Mouse (Mus musculus): ENCODE measurements around the gene Pnpla2. TPM values are rescaled to one million over a fixed set of nuclear protein-coding genes. Genes with fewer than 3 reads are reported as not detected.
"Not testable (repeated sequence)": the region's sequence is repeated elsewhere in the genome, so short reads cannot be mapped to it uniquely, and the experiment has no call there.

The Pnpla2 gene
- polyA plus RNA-seq (2014; fragmentation: Nextera tagmentation; extraction: Ambion mirVana) = 15.8 and 15.9 TPM in 2 replicates

- H3K27me3 ChIP-seq (ENCODE audit: control insufficient read depth, insufficient read depth, low read length) = peaks cover 1% of the 10 kb centered on the region; the same call in 1 of the 2 replicates
- DNase-seq = peak; percentile 92
- WGBS = under 1% methylated on average over 45 of the region's 45 CpGs
- peaks cover 11% of the 10 kb centered on the region; the same call in 1 of the 2 replicates for H3K4me1 ChIP-seq (ENCODE audit: control insufficient read depth, insufficient read depth, low read length)
- peak within 1 kb of the TSS; percentile 61 for H3K4me3 ChIP-seq (replicated peaks; ENCODE audit: low read depth, low read length)
- H3K9ac ChIP-seq (replicated peaks; ENCODE audit: low read length) = peak within 1 kb of the TSS; percentile 64
- H3K9me3 ChIP-seq (ENCODE audit: control insufficient read depth, low read length) = no peaks in the 10 kb centered on the region
- peak within 1 kb of the TSS; percentile 64 for H3K27ac ChIP-seq (replicated peaks; ENCODE audit: low read depth, low read length)
- H3K4me2 ChIP-seq (ENCODE audit: low read length) = peak within 1 kb of the TSS; percentile 96
- peaks cover 37% of the 10 kb centered on the region for H3K36me3 ChIP-seq (ENCODE audit: control insufficient read depth, insufficient read depth, low read length)
- peak; percentile 77 for ATAC-seq (ENCODE audit: low FRiP score, low TSS enrichment)
Measured at GRCm38 (mm10) chr7:141454967-141455551, at the start of gene Pnpla2. Pnpla2 (plus strand) TSS chr7:141455198.

DNA sequence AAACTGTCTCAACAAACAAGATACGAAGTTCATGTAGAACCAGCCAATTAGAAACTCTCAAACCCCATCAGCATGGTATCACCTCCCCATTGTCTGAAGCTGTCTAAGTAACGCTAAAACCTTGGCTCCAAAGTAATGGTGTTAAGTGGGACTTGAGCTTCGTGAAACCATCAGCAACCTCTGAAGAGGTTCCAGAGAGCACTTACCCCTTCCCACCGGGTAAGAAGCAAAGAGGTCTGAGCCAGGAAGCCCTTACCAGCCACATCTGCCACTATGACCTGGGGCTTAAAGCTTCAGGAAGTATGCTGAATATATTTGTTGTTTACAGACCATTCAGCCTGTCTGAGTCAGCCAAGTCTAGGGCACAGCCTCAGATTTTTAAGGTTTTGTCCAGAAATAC lies 49.5 kb upstream of the Pnpla2 start:
- Histone ChIP-seq H3K27me3 (ENCODE audit: control insufficient read depth, insufficient read depth, low read length) (no peaks in the 10 kb centered on the region), H3K4me1 (ENCODE audit: control insufficient read depth, insufficient read depth, low read length) (no peaks in the 10 kb centered on the region), H3K4me3 (replicated peaks; ENCODE audit: low read depth, low read length) (no peak overlapping the region), H3K9ac (replicated peaks; ENCODE audit: low read length) (no peak overlapping the region), H3K36me3 (ENCODE audit: control insufficient read depth, insufficient read depth, low read length) (peaks cover 63% of the 10 kb centered on the region), H3K4me2 (ENCODE audit: low read length) (no peak overlapping the region), H3K9me3 (ENCODE audit: control insufficient read depth, low read length) (no peaks in the 10 kb centered on the region), H3K27ac (replicated peaks; ENCODE audit: low read depth, low read length) (no peak overlapping the region)
- DNase-seq (no peak), ATAC-seq (ENCODE audit: low FRiP score, low TSS enrichment) (no peak)
- 87% methylated on average over 4 of the region's 4 CpGs for WGBS

- not testable (repeated sequence) for H3K4me3 ChIP-seq (replicated peaks; ENCODE audit: low read depth, low read length); H3K9me3 ChIP-seq (ENCODE audit: control insufficient read depth, low read length); H3K27me3 ChIP-seq (ENCODE audit: control insufficient read depth, insufficient read depth, low read length); H3K27ac ChIP-seq (replicated peaks; ENCODE audit: low read depth, low read length); H3K4me1 ChIP-seq (ENCODE audit: control insufficient read depth, insufficient read depth, low read length); H3K4me2 ChIP-seq (ENCODE audit: low read length); ATAC-seq (ENCODE audit: low FRiP score, low TSS enrichment); DNase-seq; H3K9ac ChIP-seq (replicated peaks; ENCODE audit: low read length)
- WGBS = 95% methylated on average over 7 of the region's 7 CpGs
- H3K36me3 ChIP-seq (ENCODE audit: control insufficient read depth, insufficient read depth, low read length) = peaks cover 42% of the 10 kb centered on the region
Measured at GRCm38 (mm10) chr7:141407670-141408069, 47.3 kb upstream of the Pnpla2 start.

- Histone ChIP-seq H3K27me3 (ENCODE audit: control insufficient read depth, insufficient read depth, low read length) (no peaks in the 10 kb centered on the region), H3K4me3 (replicated peaks; ENCODE audit: low read depth, low read length) (no peak overlapping the region), H3K27ac (replicated peaks; ENCODE audit: low read depth, low read length) (no peak overlapping the region), H3K4me2 (ENCODE audit: low read length) (no peak overlapping the region), H3K9ac (replicated peaks; ENCODE audit: low read length) (no peak overlapping the region), H3K9me3 (ENCODE audit: control insufficient read depth, low read length) (no peaks in the 10 kb centered on the region), H3K36me3 (ENCODE audit: control insufficient read depth, insufficient read depth, low read length) (peaks cover 32% of the 10 kb centered on the region), H3K4me1 (ENCODE audit: control insufficient read depth, insufficient read depth, low read length) (peaks cover 6% of the 10 kb centered on the region)
- ATAC-seq (ENCODE audit: low FRiP score, low TSS enrichment) (0 out of 2 replicates have a peak, but pooled peaks have one; percentile 32), DNase-seq (peak; percentile 91)
- WGBS = 8% methylated on average over 11 of the region's 11 CpGs
Measured at GRCm38 (mm10) chr7:141408833-141409232, 46.2 kb upstream of the Pnpla2 start.

DNA sequence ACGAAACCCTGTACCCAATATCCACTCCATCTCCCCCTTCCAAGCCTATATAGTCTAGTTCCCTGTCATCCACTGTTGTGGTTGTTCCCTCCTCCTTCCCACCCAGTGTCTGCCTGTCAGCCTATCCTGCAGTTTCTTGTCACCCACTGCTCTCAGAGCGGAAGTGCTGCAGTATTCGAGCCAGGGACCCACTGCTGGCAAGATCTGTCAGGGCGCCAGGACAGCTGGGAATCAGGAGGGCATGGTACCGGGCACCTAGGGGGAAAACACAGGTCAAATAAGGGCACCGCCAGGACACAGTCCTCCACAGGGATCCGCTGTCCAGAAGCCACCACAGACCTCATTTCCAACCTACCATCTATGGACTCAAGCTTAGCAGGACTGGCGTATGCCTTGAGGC lies 44.4 kb upstream of the Pnpla2 start:
- H3K27me3 ChIP-seq (ENCODE audit: control insufficient read depth, insufficient read depth, low read length) = no peaks in the 10 kb centered on the region
- H3K4me2 ChIP-seq (ENCODE audit: low read length) = no peak overlapping the region
- DNase-seq (no peak), ATAC-seq (ENCODE audit: low FRiP score, low TSS enrichment) (no peak)
- peaks cover 10% of the 10 kb centered on the region for H3K4me1 ChIP-seq (ENCODE audit: control insufficient read depth, insufficient read depth, low read length)
- WGBS = 93% methylated on average over 8 of the region's 8 CpGs
- H3K9me3 ChIP-seq (ENCODE audit: control insufficient read depth, low read length) = no peaks in the 10 kb centered on the region
- peaks cover 27% of the 10 kb centered on the region for H3K36me3 ChIP-seq (ENCODE audit: control insufficient read depth, insufficient read depth, low read length)
- no peak overlapping the region for H3K9ac ChIP-seq (replicated peaks; ENCODE audit: low read length)
- no peak overlapping the region for H3K27ac ChIP-seq (replicated peaks; ENCODE audit: low read depth, low read length)
- no peak overlapping the region for H3K4me3 ChIP-seq (replicated peaks; ENCODE audit: low read depth, low read length)

GRCm38 (mm10) chr7:141411667-141412066 lies 43.3 kb upstream of the Pnpla2 start:
- H3K4me1 ChIP-seq (ENCODE audit: control insufficient read depth, insufficient read depth, low read length) = peaks cover 10% of the 10 kb centered on the region
- 89% methylated on average over 1 of the region's 1 CpGs for WGBS
- no peaks in the 10 kb centered on the region for H3K9me3 ChIP-seq (ENCODE audit: control insufficient read depth, low read length)
- no peak for ATAC-seq (ENCODE audit: low FRiP score, low TSS enrichment)
- no peaks in the 10 kb centered on the region for H3K27me3 ChIP-seq (ENCODE audit: control insufficient read depth, insufficient read depth, low read length)
- H3K27ac ChIP-seq (replicated peaks; ENCODE audit: low read depth, low read length) = no peak overlapping the region
- no peak for DNase-seq
- no peak overlapping the region for H3K4me2 ChIP-seq (ENCODE audit: low read length)
- H3K36me3 ChIP-seq (ENCODE audit: control insufficient read depth, insufficient read depth, low read length) = peaks cover 22% of the 10 kb centered on the region
- H3K9ac ChIP-seq (replicated peaks; ENCODE audit: low read length) = no peak overlapping the region
- no peak overlapping the region for H3K4me3 ChIP-seq (replicated peaks; ENCODE audit: low read depth, low read length)

DNA sequence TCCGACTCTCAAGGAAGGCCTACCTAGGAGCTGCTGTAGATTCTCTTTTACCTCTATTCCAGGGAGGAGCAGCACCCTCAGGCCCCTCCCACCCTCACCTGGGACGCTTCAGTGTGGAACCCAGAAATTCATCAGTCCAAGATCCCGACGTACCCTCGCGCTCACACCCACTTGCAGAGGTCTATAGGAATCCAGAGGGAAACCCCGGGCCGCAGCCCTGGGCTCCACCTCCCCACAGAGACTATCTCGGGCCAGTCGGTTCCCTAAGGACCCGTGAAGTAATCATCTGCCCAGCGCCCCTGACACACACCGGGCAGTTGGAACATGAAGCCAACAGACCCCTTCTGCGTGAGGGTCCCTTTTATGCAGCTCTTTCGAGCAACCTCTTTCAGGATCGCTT lies 41.7 kb upstream of the Pnpla2 start:
- peak overlapping the region; percentile 83 for H3K27ac ChIP-seq (replicated peaks; ENCODE audit: low read depth, low read length)
- peak overlapping the region; percentile 66 for H3K4me3 ChIP-seq (replicated peaks; ENCODE audit: low read depth, low read length)
- no peaks in the 10 kb centered on the region for H3K27me3 ChIP-seq (ENCODE audit: control insufficient read depth, insufficient read depth, low read length)
- H3K4me2 ChIP-seq (ENCODE audit: low read length) = peak overlapping the region; percentile 91
- H3K9ac ChIP-seq (replicated peaks; ENCODE audit: low read length) = peak overlapping the region; percentile 76
- H3K36me3 ChIP-seq (ENCODE audit: control insufficient read depth, insufficient read depth, low read length) = peaks cover 16% of the 10 kb centered on the region
- ATAC-seq (ENCODE audit: low FRiP score, low TSS enrichment) = peak; percentile 26
- WGBS = 4% methylated on average over 16 of the region's 16 CpGs
- H3K4me1 ChIP-seq (ENCODE audit: control insufficient read depth, insufficient read depth, low read length) = peaks cover 10% of the 10 kb centered on the region
- H3K9me3 ChIP-seq (ENCODE audit: control insufficient read depth, low read length) = no peaks in the 10 kb centered on the region
- DNase-seq = peak; percentile 47

DNA sequence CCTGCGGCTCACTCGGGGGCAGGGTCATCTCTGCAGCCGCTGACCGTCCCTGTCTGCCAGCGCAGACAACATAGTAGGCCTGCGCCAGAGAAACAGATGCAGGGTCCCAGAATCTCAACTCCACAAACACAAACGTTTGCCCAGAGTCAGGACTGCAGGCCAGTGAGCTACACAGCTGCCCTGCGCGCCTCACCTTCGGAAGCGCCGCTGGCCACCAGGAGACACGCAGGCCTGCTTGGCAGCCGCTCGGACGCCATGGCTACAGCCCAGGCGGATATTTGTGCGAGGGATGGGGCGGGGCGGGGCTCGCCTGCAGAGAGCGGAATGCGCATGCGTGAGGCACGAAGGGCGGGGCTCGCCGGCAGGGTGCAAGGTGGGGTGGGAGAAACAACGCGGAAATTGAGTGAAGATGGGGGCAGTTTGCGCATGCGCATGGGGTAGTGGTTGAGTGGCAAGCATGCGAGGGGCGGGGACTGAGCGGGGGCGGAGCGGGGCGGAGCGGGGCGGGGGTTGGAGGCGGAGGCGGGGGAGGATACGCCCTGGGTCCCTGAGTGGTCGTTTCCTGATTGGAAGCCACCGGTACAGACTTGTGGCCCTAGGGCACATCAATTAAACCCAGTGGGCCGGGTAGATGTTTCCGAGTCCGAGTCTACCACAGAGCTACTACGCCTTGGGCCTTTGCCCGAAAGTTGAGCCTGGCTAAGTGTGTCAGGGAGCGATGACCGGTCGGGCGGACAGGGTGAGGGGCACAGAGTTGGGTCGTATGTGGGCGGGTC lies 41.0 kb upstream of the Pnpla2 start, which contains the start of gene Gatd1:
Gatd1 (minus strand) TSS at position 328 of the 776 bp plus-strand sequence.
- H3K4me2 ChIP-seq (ENCODE audit: low read length) = peak within 1 kb of the TSS; percentile 91
- under 1% methylated on average over 51 of the region's 56 CpGs for WGBS
- H3K4me3 ChIP-seq (replicated peaks; ENCODE audit: low read depth, low read length) = peak within 1 kb of the TSS; percentile 66
- H3K9me3 ChIP-seq (ENCODE audit: control insufficient read depth, low read length) = no peaks in the 10 kb centered on the region
- peak within 1 kb of the TSS; percentile 83 for H3K27ac ChIP-seq (replicated peaks; ENCODE audit: low read depth, low read length)
- DNase-seq = peak; percentile 100
- peaks cover 10% of the 10 kb centered on the region for H3K4me1 ChIP-seq (ENCODE audit: control insufficient read depth, insufficient read depth, low read length)
- peak within 1 kb of the TSS; percentile 76 for H3K9ac ChIP-seq (replicated peaks; ENCODE audit: low read length)
- peaks cover 11% of the 10 kb centered on the region; the same call in 1 of the 2 replicates for H3K36me3 ChIP-seq (ENCODE audit: control insufficient read depth, insufficient read depth, low read length)
- H3K27me3 ChIP-seq (ENCODE audit: control insufficient read depth, insufficient read depth, low read length) = no peaks in the 10 kb centered on the region
- peak; percentile 88 for ATAC-seq (ENCODE audit: low FRiP score, low TSS enrichment)
